Mouse (Mus musculus) bone marrow macrophage, adult 2 months (primary cell): ENCODE results near the gene Trim31. TPM values are rescaled to one million over a fixed set of nuclear protein-coding genes. Genes with fewer than 3 reads are reported as not detected.

Experiments used
- H3K27ac ChIP-seq: 2 replicates; pipeline ENCODE4 v1.5.1; 2012; ENCODE audit warnings: low read depth, low read length; ENCODE audit not compliant: insufficient read depth
- H3K4me1 ChIP-seq: 2 replicates; pipeline ENCODE4 v1.6.1; 2012; ENCODE audit warnings: low read length; ENCODE audit not compliant: control insufficient read depth, insufficient read depth
- H3K4me3 ChIP-seq: 2 replicates; pipeline ENCODE4 v1.5.1; 2012; ENCODE audit warnings: mild to moderate bottlenecking, low read length, moderate library complexity; ENCODE audit not compliant: insufficient read depth
- CTCF ChIP-seq: IDR thresholded peaks from 2 replicates; pipeline ENCODE4 v1.5.1; 2012; ENCODE audit warnings: low read depth, mild to moderate bottlenecking, low read length, moderate library complexity
- POLR2A ChIP-seq: IDR thresholded peaks from 2 replicates; pipeline ENCODE4 v1.6.1; 2012; ENCODE audit warnings: mild to moderate bottlenecking, low read depth, low read length, borderline replicate concordance
- polyA plus RNA-seq: library from polyadenylated mRNA; stranded (reverse); fragments of >200 nt; gene quantifications from 2 replicates; pipeline ENCODE4 v1.2.4, GENCODE M21; 2012; ENCODE audit not compliant: missing spikeins, insufficient read depth, insufficient read length

Gene Trim31
- polyA plus RNA-seq, 1 experiment = not detected

GRCm38 (mm10) chr17:36942391-36942790, 44.5 kb downstream of the Trim31 start:
- Histone ChIP-seq H3K4me1 (peaks cover under 1% of the 10 kb centered on the region; the same call in 1 of the 2 replicates), H3K27ac (no peak overlapping the region), H3K4me3 (peak overlapping the region; percentile 3; the same call in 1 of the 2 replicates)
- TF ChIP-seq POLR2A = no peak

DNA sequence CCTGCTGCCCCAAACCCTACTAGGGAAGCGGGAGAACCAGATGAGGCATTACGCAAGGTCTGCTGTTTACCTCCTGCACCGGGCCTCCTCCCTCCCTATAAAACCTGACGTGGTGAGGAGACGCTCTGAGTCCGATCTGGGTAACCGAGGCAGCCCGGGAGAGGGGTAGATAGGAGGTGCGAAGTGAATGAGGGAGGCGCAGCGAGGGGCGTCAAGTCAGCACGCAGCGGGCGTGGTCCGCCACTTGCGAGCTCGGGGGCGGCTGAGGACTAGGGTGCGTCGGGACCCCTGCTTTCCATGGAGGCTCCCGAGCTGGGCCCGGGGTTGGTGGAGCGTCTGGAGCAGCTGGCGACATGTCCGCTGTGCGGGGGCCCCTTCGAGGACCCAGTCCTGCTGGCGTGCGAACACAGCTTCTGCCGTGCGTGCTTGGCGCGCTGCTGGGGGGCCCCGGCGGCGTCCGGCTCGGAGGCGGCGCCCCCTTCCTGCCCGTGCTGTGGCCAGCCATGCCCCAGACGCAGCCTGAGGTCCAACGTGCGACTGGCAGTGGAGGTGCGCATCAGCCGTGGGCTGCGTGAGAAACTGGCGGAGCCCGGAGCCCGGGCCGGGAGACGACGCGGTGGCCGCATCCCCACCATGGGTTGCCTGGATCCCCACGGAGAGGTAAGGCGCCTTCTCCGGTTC, 45.0 kb downstream of the Trim31 start, which contains the start of gene Rnf39:
TSS of gene Rnf39 (plus strand) at position 128 of the 681 bp plus-strand sequence.
- TF ChIP-seq CTCF (no peak), POLR2A (no peak)
- peak within 1 kb of the TSS; percentile 5; the same call in 1 of the 2 replicates for H3K4me3 ChIP-seq
- peaks cover 5% of the 10 kb centered on the region; the same call in 1 of the 2 replicates for H3K4me1 ChIP-seq
- H3K27ac ChIP-seq = no peak within 1 kb of the TSS

DNA sequence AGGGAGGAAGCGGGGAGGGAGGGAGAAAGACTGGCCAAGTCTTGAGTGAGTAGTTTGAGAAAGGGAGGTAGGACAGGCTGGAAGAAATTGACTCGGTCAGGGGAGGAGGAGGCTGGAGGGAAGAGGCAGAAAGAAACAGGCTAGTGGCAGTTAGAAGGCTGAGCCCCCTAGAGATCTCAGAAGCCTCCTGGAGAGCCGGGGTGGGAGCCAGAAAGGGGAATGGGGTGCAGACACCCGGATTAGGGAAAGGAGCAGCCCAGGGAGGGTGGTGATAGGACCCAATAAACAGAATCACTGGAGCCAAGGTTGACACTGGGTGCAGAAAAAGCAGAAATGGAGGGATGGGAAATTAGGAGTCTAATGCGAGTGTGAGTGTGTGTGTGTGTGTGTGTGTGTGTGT, 45.8 kb downstream of the Trim31 start:
- peaks cover 5% of the 10 kb centered on the region; the same call in 1 of the 2 replicates for H3K4me1 ChIP-seq
- no peak overlapping the region for H3K4me3 ChIP-seq
- no peak for TF ChIP-seq CTCF
- TF ChIP-seq POLR2A = no peak
- H3K27ac ChIP-seq = no peak overlapping the region

GRCm38 (mm10) chr17:36944121-36944775, 46.3 kb downstream of the Trim31 start:
- Histone ChIP-seq H3K27ac (no peak overlapping the region), H3K4me3 (no peak overlapping the region), H3K4me1 (peaks cover 5% of the 10 kb centered on the region; the same call in 1 of the 2 replicates)
- TF ChIP-seq CTCF (peak; percentile 17; the same call in 1 of the 2 replicates), POLR2A (no peak)

DNA sequence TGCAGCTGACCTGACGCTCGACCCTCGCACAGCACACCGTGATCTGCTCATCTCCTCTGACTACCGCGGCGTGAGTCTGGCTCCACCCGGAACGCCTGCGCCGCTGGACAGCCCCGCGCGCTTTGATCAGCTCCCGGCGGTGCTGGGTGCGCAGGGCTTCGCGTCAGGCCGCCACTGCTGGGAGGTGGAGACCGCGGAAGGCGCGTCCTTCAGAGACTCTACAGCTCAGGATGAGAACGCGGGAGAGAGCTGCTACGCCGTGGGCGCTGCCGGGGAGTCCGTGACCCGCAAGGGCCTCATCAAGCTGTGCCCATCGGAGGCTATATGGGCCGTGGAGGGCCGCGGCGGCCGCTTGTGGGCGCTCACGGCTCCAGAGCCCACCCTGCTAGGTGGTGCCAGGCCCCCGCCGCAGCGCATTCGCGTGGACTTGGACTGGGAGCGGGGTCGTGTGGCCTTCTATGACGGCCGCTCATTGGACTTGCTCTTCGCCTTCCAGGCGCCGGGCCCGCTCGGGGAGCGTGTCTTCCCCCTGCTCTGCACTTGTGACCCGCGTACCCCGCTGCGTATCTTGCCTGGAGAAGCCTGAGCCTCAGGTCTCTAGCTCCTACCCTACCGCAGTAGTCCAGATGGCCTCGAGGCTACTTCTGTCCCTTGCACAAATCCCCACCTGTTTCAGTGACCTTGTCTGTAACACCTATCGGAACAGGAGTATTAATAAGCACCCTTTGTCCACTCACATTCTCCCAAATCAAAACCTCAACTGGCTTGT, 49.3 kb downstream of the Trim31 start:
- Histone ChIP-seq H3K4me1 (peaks cover 12% of the 10 kb centered on the region), H3K4me3 (peak overlapping the region; percentile 47), H3K27ac (no peak overlapping the region)
- TF ChIP-seq CTCF = no peak
- no peak for TF ChIP-seq POLR2A

DNA sequence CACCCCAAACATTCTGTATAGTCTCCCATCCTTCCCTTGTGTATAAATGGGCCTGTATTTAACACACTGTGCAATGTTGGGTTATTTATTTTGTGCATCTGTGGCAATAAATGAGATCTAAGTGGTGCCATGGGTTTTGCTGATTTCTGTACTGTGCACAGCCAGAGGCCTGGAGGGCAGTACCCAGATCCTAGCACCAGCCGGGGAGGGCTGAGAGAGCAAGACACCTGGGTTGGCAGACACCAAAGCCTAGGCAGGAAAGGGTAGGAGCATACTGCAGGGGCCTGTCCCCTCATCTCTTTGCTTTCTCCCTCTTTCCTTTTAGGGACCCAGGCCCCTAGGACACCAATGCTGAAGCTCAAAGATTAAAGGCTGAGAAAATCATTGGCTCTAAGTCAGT, 50.4 kb downstream of the Trim31 start:
- H3K4me3 ChIP-seq = no peak overlapping the region
- H3K4me1 ChIP-seq = peaks cover 12% of the 10 kb centered on the region
- no peak for TF ChIP-seq POLR2A
- TF ChIP-seq CTCF = no peak
- H3K27ac ChIP-seq = no peak overlapping the region

GRCm38 (mm10) chr17:36949265-36949664, 51.3 kb downstream of the Trim31 start:
- Histone ChIP-seq H3K4me3 (no peak overlapping the region), H3K4me1 (peaks cover 12% of the 10 kb centered on the region), H3K27ac (no peak overlapping the region)
- no peak for TF ChIP-seq POLR2A
- no peak for TF ChIP-seq CTCF

DNA sequence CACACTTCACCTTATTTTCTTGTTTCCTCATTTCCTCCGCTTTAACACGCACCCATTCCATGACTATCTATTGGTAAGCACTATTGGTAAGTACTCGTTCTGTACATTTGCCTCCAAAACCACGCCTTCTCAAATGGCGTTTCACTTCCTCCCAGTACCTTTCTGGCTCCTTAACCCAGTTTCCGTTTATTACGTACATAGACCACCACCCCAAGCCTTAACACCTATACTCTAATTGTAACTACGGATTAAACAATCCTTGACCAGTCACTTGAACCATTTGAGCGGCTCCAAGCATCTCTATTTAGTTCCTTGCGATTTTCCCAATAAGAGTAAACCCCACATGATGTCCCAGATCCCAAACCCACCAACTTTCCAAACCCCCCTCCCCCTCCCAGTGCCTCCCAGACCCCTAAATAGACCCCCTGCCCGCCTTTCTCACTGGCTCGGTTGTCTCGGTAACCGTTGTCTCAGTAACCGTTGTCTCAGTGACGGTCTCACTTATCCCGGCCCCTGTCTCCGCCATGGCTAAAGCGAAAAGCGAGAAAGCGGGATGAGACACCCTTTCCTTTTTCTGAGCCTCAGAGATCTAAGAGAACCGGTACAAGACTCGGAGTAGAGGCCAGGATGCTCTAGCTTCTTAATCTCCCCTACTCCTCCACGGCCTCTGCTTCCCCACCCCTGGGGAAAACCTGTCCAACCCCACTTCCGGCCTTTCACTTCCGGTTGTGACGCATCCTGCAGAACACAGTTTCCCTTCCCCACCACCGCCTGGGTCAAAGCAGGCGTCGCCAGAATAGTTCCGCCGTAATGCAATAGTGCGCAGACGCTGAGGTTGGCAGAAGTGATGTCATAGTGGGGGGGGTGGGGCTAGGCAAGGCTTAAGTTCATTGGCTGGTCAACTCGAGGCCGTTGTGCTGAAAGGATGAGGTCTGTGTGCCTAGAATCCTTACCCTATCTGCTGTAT, 53.3 kb downstream of the Trim31 start, which contains the start of gene Ppp1r11:
TSS of gene Ppp1r11 (minus strand) at position 761 of the 967 bp plus-strand sequence.
- TF ChIP-seq POLR2A (peak; percentile 9; the same call in 1 of the 2 replicates), CTCF (no peak)
- Histone ChIP-seq H3K27ac (peak within 1 kb of the TSS; percentile 21; the same call in 1 of the 2 replicates), H3K4me1 (peaks cover 12% of the 10 kb centered on the region), H3K4me3 (peak within 1 kb of the TSS; percentile 77)
